Mouse (Mus musculus) bone marrow macrophage, adult 2 months (primary cell): ENCODE results near the gene Gan. TPM values are rescaled to one million over a fixed set of nuclear protein-coding genes. Genes with fewer than 3 reads are reported as not detected.
A peak's percentile ranks its signal among the peaks of the same experiment; 100 is the strongest.

Experiments used
- H3K27ac ChIP-seq: 2 replicates; pipeline ENCODE4 v1.5.1; 2012; ENCODE audit warnings: low read depth, low read length; ENCODE audit not compliant: insufficient read depth
- H3K4me1 ChIP-seq: 2 replicates; pipeline ENCODE4 v1.6.1; 2012; ENCODE audit warnings: low read length; ENCODE audit not compliant: control insufficient read depth, insufficient read depth
- H3K4me3 ChIP-seq: 2 replicates; pipeline ENCODE4 v1.5.1; 2012; ENCODE audit warnings: mild to moderate bottlenecking, low read length, moderate library complexity; ENCODE audit not compliant: insufficient read depth
- CTCF ChIP-seq: IDR thresholded peaks from 2 replicates; pipeline ENCODE4 v1.5.1; 2012; ENCODE audit warnings: low read depth, mild to moderate bottlenecking, low read length, moderate library complexity
- POLR2A ChIP-seq: IDR thresholded peaks from 2 replicates; pipeline ENCODE4 v1.6.1; 2012; ENCODE audit warnings: mild to moderate bottlenecking, low read depth, low read length, borderline replicate concordance
- polyA plus RNA-seq: library from polyadenylated mRNA; stranded (reverse); fragments of >200 nt; gene quantifications from 2 replicates; pipeline ENCODE4 v1.2.4, GENCODE M21; 2012; ENCODE audit not compliant: missing spikeins, insufficient read depth, insufficient read length

Gene Gan
- polyA plus RNA-seq, 1 experiment: 7.0 TPM

DNA sequence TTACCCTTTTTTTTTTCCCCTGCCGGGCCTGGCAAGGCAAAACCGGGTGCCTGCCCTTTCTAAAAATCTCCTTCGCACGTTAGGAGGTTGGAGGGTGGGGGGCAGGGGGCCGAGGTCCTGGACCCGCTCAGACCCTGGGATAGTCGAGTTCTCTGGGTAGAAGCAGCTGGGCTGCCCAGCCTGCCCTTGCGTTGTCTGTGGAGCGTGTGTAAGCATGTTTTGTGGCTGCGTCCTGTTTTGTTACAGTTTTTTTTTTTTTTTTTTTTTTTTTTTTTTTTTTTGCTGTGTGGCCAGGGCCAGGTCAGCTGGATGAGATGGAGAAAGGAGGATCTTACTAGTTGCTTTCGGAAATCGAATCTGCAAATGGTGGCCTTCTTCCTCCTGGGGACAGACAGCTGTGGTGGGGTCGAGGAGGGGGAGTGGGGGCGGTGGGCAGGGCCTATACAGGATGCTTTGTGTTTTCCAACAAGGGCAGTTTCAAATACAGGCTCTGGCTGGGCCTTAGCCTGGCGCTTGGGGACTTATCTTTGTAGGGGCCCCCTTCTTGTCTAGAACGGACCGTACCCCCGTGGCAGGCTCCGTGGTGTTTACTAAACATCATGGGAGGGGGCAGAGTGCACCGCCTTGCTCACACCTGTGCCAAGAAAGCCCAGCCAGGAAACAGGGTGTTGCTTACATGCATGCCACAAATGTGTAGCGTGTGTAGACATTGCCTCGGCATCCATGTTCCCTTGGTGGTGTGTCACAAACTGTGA is 100.1 kb downstream of the Gan start:
- peaks cover 47% of the 10 kb centered on the region for H3K4me1 ChIP-seq
- peak overlapping the region; percentile 80 for H3K27ac ChIP-seq
- peak overlapping the region; percentile 99 for H3K4me3 ChIP-seq
- TF ChIP-seq POLR2A (peak; percentile 45; the same call in 1 of the 2 replicates), CTCF (no peak)

GRCm38 (mm10) chr8:117258576-117259040 is 100.7 kb downstream of the Gan start:
- Histone ChIP-seq H3K4me1 (peaks cover 51% of the 10 kb centered on the region), H3K27ac (peak overlapping the region; percentile 73), H3K4me3 (peak overlapping the region; percentile 99)
- TF ChIP-seq POLR2A: no peak
- no peak for TF ChIP-seq CTCF

DNA sequence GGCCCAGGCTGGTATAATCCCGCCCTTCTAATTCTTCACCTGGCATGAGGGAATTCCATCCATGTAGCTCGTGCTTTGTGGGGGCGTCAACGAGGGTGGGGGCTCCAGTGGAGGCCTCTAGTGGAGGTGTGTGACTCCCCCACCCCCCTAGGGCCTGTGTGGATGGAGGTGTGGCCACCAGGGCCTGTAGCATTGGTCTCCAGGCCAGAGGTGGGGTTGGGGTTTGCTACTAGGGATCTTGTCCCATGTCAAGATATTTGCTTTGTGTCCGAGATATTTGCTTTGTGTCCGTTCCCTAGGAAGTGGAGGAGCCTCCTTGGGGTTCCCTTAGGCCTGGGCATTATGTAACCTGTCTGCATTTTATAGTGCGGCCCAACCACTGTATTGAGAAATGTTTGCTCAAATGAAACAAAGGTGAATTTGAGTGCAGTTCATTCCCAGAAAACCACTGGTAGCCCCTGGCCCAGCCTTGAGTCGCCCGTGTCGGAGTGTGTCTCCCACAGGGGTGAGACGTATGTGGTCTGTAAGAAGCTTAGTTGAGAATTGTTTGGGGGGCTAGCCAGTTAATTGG is 101.6 kb downstream of the Gan start:
- peak overlapping the region; percentile 99 for H3K4me3 ChIP-seq
- no peak overlapping the region for H3K27ac ChIP-seq
- TF ChIP-seq POLR2A (no peak), CTCF (no peak)
- peaks cover 57% of the 10 kb centered on the region for H3K4me1 ChIP-seq

DNA sequence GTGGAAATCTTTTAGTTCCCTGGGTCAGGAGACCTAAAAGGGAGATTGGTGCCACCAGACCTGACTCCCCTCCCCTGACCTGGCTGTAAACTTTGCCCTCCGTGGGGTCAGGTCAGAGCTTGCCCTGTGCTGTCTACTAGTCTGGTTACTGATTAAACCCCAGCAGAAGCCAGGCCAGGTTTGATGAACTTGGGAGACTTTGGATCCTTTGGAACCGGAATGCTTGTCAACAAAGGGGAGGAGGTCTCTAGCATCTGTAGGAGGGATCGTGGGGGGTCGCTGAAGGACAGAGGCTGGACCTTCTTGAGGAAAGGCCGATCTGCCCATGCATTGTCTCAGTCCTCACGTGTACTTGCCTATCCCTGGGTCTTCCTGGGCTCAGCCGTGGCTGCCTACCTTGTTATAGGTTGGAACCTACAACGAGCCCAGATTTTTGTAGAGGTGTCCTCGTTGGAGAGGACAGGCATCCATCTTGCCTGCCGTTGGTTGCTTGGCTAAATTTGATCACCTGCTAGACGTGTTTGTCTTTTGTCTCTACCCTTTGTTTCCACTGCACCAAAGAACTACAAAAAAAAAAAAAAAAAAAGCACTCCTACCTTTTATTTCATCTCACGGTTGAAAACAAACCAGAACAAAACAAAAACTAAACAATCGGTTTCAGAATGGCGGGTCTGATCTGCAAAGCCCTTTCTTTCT is 102.4 kb downstream of the Gan start:
- Histone ChIP-seq H3K27ac (no peak overlapping the region), H3K4me3 (no peak overlapping the region), H3K4me1 (peaks cover 59% of the 10 kb centered on the region)
- no peak for TF ChIP-seq POLR2A
- no peak for TF ChIP-seq CTCF

DNA sequence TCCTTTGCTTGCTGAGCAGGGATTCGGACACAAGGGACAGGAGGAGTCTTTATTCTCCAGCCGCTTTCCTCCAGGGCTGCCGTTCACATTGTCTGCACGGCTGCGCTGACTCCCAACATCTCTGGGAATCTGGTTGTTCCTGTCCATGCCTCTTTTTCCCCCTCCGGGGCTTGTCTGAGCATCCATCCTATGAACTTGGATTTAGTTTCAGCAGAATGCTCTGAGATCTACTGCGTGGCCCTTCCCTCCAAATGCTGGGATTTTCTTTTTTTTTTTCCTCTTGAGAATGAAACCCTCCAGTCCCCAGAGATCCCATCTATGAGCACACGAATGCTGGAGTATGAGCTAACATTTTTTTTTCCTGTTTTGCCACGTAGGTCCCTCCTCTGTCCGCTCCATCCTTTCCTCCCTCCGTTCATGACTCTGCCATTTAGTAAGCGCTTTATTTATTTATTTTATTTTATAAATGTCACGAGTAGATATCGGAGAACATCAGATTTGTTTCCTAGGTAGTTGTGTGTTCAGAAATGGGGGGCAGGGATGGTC is 103.1 kb downstream of the Gan start:
- Histone ChIP-seq H3K27ac (no peak overlapping the region), H3K4me1 (peaks cover 56% of the 10 kb centered on the region), H3K4me3 (no peak overlapping the region)
- TF ChIP-seq CTCF: no peak
- TF ChIP-seq POLR2A: no peak

DNA sequence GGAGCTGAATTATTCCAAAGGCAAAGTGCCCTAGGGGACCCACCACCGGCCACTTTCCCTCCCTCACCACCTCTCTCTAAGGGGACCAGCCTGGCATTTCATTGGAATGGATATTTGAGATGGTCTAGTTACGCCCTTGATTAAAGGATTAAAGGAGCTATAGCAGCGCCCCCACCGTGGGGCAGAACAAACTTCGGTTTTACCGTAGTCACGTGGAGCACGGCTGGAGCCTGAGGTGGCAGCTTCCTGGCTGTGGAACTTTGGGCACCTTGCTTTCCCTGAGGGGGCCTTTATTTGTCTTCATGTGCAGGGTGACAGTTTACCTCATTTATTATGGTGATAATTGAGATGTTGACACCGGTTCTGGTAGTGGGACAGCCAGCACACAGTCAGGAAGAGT is 103.8 kb downstream of the Gan start:
- TF ChIP-seq CTCF: no peak
- TF ChIP-seq POLR2A: no peak
- Histone ChIP-seq H3K27ac (no peak overlapping the region), H3K4me1 (peaks cover 59% of the 10 kb centered on the region), H3K4me3 (no peak overlapping the region)

DNA sequence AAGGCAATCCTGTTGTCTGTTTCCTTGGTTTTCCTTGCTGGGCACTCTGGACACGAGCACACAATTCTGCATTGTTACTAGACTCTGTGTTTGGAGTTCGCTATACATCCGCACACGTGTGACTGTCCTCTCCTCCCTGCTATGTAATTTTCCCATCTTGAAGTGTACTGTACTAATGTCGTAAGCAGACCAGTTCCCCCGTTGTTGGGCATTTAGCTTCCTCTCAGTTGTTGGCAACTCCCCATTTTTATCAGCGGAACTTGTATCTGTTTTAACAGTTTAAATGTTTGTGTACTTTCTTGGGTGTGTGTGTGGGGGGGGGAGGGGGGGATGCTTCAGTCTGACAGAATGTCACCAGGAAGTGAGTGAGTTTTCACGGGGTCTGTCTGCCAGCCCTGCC is 104.8 kb downstream of the Gan start:
- H3K27ac ChIP-seq: no peak overlapping the region
- H3K4me1 ChIP-seq: peaks cover 69% of the 10 kb centered on the region
- TF ChIP-seq POLR2A (no peak), CTCF (no peak)
- H3K4me3 ChIP-seq: no peak overlapping the region

DNA sequence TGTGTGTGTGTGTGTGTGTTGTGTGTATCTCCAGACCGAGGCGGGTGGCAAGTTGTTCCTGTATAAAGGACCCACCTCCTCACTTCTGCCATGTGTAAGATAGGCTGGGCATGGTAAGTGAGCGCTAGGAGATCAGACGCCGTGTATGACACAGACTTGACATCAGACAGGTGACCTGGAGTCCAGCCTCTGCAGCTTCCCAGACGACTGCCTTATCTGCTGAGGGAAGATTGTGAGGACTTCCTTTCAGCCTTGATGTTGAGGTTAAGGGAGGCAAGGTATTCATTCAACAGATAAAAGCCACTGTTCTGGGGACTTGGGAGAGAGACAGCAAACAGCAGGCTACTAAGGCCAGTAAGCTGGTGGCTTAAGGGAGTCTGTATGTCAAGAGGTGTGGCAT is 105.5 kb downstream of the Gan start:
- no peak overlapping the region for H3K4me3 ChIP-seq
- H3K27ac ChIP-seq: no peak overlapping the region
- peaks cover 72% of the 10 kb centered on the region for H3K4me1 ChIP-seq
- TF ChIP-seq CTCF: no peak
- TF ChIP-seq POLR2A: no peak

DNA sequence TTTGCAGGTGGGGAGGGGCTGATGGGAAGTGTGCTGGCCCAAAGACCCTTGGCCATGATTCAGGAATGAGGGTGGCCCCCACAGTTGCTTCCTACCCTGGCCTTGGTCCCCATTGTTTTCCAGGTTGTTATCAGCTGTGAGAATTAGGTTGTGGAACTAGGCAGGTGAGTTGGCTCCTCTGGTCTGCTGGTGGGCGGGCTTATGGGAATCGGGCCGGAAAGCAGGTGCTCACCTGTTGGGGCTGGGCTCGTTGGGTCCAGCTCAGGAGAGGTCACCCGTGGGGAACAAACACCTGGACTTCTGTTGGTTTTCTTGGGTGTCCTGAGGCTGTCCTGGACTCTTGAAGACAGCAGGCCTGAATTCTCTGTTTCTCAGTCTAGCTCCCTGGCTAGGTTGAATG is 107.1 kb downstream of the Gan start:
- Histone ChIP-seq H3K27ac (no peak overlapping the region), H3K4me3 (no peak overlapping the region), H3K4me1 (peaks cover 75% of the 10 kb centered on the region)
- no peak for TF ChIP-seq CTCF
- TF ChIP-seq POLR2A: no peak

Other genes with a start within 250 kb of the Gan start
- 35.8 and 43.9 TPM in 2 replicates for gene Cmc2, start 236.7 kb upstream of the Gan start, polyA plus RNA-seq
- gene Cenpn, start 236.4 kb upstream of the Gan start, polyA plus RNA-seq: 14.0 and 16.1 TPM in 2 replicates
- gene Atmin, start 214.7 kb upstream of the Gan start, polyA plus RNA-seq: 15.9 and 18.9 TPM in 2 replicates
- 1.1 and 1.7 TPM in 2 replicates for gene 1700030J22Rik, start 179.2 kb upstream of the Gan start, polyA plus RNA-seq
- gene Gcsh, start 164.6 kb upstream of the Gan start, polyA plus RNA-seq: 21.5 and 22.6 TPM in 2 replicates
- 0.87 and 1.2 TPM in 2 replicates for gene Pkd1l2, start 75.7 kb upstream of the Gan start, polyA plus RNA-seq
- not detected in 2 replicates for gene Bco1, start 62.3 kb upstream of the Gan start, polyA plus RNA-seq
- gene Cmip, start 98.9 kb downstream of the Gan start, polyA plus RNA-seq: 56.3 and 60.1 TPM in 2 replicates